Mouse (Mus musculus): ENCODE results near the gene Taok1.

- TF ChIP-seq CTCF (IDR thresholded peaks at IDR 0.05; ENCODE audit: insufficient read depth, low read length) (no peak), POLR2A (IDR thresholded peaks at IDR 0.05; ENCODE audit: borderline replicate concordance, extremely low read depth, low read depth, low read length) (no peak)
Measured at GRCm38 (mm10) chr11:77498261-77499139, 109.1 kb downstream of the Taok1 start.
